Mouse (Mus musculus): ENCODE data around the gene Wfdc1. TPM values are rescaled to one million over a fixed set of nuclear protein-coding genes. Genes with fewer than 3 reads are reported as not detected.

Gene Wfdc1
- total and polyA plus RNA-seq, 2 experiments from 2014 or later, result 12.0 to 20.6 TPM

- no peaks in the 10 kb centered on the region for H3K27me3 ChIP-seq (ENCODE audit: insufficient read depth, low read length)
- 0 out of 2 replicates have a peak, but pooled peaks cover 4% of the 10 kb centered on the region for H3K4me1 ChIP-seq (ENCODE audit: insufficient read depth, low read length)
- peak; percentile 27 for DNase-seq (ENCODE audit: low spot score)
- TF ChIP-seq CTCF (IDR thresholded peaks at IDR 0.05; ENCODE audit: low read depth), result no peak
- 27% methylated on average over 3 of the region's 3 CpGs for WGBS
- H3K27ac ChIP-seq, result no peak overlapping the region
- H3K36me3 ChIP-seq (ENCODE audit: insufficient read depth, low read length), result no peaks in the 10 kb centered on the region
- no peaks in the 10 kb centered on the region for H3K9me3 ChIP-seq (ENCODE audit: low read length)
- H3K4me2 ChIP-seq (ENCODE audit: low read depth, low read length), result no peak overlapping the region
- ATAC-seq, result no peak
- H3K9ac ChIP-seq (replicated peaks; ENCODE audit: low read length), result no peak overlapping the region
- H3K4me3 ChIP-seq (ENCODE audit: low read length), result no peak overlapping the region
Observed at GRCm38 (mm10) chr8:119630841-119631240, 35.3 kb upstream of the Wfdc1 start.

- DNase-seq (ENCODE audit: low spot score), result no peak
- ATAC-seq, result no peak
Observed at GRCm38 (mm10) chr8:119632246-119632645, 33.9 kb upstream of the Wfdc1 start.

GRCm38 (mm10) chr8:119632909-119633308 is 33.3 kb upstream of the Wfdc1 start:
- TF ChIP-seq CTCF (IDR thresholded peaks at IDR 0.05; ENCODE audit: low read depth), result no peak
- H3K9ac ChIP-seq (replicated peaks; ENCODE audit: low read length), result no peak overlapping the region
- H3K4me1 ChIP-seq (ENCODE audit: insufficient read depth, low read length), result 0 out of 2 replicates have a peak, but pooled peaks cover 4% of the 10 kb centered on the region

More at GRCm38 (mm10) chr8:119632246-119632645, 33.9 kb upstream of the Wfdc1 start:
- H3K27ac ChIP-seq, result no peak overlapping the region
- 0 out of 2 replicates have a peak, but pooled peaks cover 4% of the 10 kb centered on the region for H3K4me1 ChIP-seq (ENCODE audit: insufficient read depth, low read length)
- 91% methylated on average over 9 of the region's 9 CpGs for WGBS
- H3K9me3 ChIP-seq (ENCODE audit: low read length), result no peaks in the 10 kb centered on the region
- H3K4me2 ChIP-seq (ENCODE audit: low read depth, low read length), result no peak overlapping the region
- no peak for TF ChIP-seq CTCF (IDR thresholded peaks at IDR 0.05; ENCODE audit: low read depth)
- no peaks in the 10 kb centered on the region for H3K27me3 ChIP-seq (ENCODE audit: insufficient read depth, low read length)
- H3K4me3 ChIP-seq (ENCODE audit: low read length), result no peak overlapping the region
- no peak overlapping the region for H3K9ac ChIP-seq (replicated peaks; ENCODE audit: low read length)
- H3K36me3 ChIP-seq (ENCODE audit: insufficient read depth, low read length), result no peaks in the 10 kb centered on the region

GRCm38 (mm10) chr8:119634616-119635336 is 31.4 kb upstream of the Wfdc1 start:
- Histone ChIP-seq H3K27me3 (ENCODE audit: insufficient read depth, low read length) (no peaks in the 10 kb centered on the region), H3K27ac (no peak overlapping the region)

More at GRCm38 (mm10) chr8:119632909-119633308, 33.3 kb upstream of the Wfdc1 start:
- WGBS, result 52% methylated on average over 29 of the region's 29 CpGs
- Histone ChIP-seq H3K4me2 (ENCODE audit: low read depth, low read length) (no peak overlapping the region), H3K27ac (no peak overlapping the region), H3K9me3 (ENCODE audit: low read length) (no peaks in the 10 kb centered on the region), H3K27me3 (ENCODE audit: insufficient read depth, low read length) (no peaks in the 10 kb centered on the region), H3K4me3 (ENCODE audit: low read length) (no peak overlapping the region), H3K36me3 (ENCODE audit: insufficient read depth, low read length) (no peaks in the 10 kb centered on the region)
- ATAC-seq, result no peak
- no peak for DNase-seq (ENCODE audit: low spot score)

GRCm38 (mm10) chr8:119635378-119635777 is 30.8 kb upstream of the Wfdc1 start, which contains the start of gene Kcng4:
Gene Kcng4, minus strand, starts transcription at chr8:119635680.
- no peak for ATAC-seq

More at GRCm38 (mm10) chr8:119634616-119635336, 31.4 kb upstream of the Wfdc1 start:
- Histone ChIP-seq H3K36me3 (ENCODE audit: insufficient read depth, low read length) (no peaks in the 10 kb centered on the region), H3K9me3 (ENCODE audit: low read length) (no peaks in the 10 kb centered on the region), H3K4me1 (ENCODE audit: insufficient read depth, low read length) (0 out of 2 replicates have a peak, but pooled peaks cover 4% of the 10 kb centered on the region), H3K4me3 (ENCODE audit: low read length) (no peak overlapping the region), H3K9ac (replicated peaks; ENCODE audit: low read length) (no peak overlapping the region), H3K4me2 (ENCODE audit: low read depth, low read length) (no peak overlapping the region)
- DNase-seq (ENCODE audit: low spot score) (peak; percentile 40), ATAC-seq (no peak)
- TF ChIP-seq CTCF (IDR thresholded peaks at IDR 0.05; ENCODE audit: low read depth), result no peak
- 13% methylated on average over 14 of the region's 14 CpGs for WGBS

GRCm38 (mm10) chr8:119635958-119636357 is 30.2 kb upstream of the Wfdc1 start:
- Histone ChIP-seq H3K27me3 (ENCODE audit: insufficient read depth, low read length) (no peaks in the 10 kb centered on the region), H3K4me3 (ENCODE audit: low read length) (no peak overlapping the region), H3K9me3 (ENCODE audit: low read length) (no peaks in the 10 kb centered on the region), H3K9ac (replicated peaks; ENCODE audit: low read length) (no peak overlapping the region), H3K4me2 (ENCODE audit: low read depth, low read length) (no peak overlapping the region), H3K36me3 (ENCODE audit: insufficient read depth, low read length) (no peaks in the 10 kb centered on the region), H3K27ac (no peak overlapping the region), H3K4me1 (ENCODE audit: insufficient read depth, low read length) (0 out of 2 replicates have a peak, but pooled peaks cover 4% of the 10 kb centered on the region)
- DNase-seq (ENCODE audit: low spot score), result no peak
- no peak for TF ChIP-seq CTCF (IDR thresholded peaks at IDR 0.05; ENCODE audit: low read depth)
- 57% methylated on average over 2 of the region's 2 CpGs for WGBS
- no peak for ATAC-seq

More at GRCm38 (mm10) chr8:119635378-119635777, 30.8 kb upstream of the Wfdc1 start, which contains the start of gene Kcng4:
- Histone ChIP-seq H3K9ac (replicated peaks; ENCODE audit: low read length) (no peak within 1 kb of the TSS), H3K27me3 (ENCODE audit: insufficient read depth, low read length) (no peaks in the 10 kb centered on the region), H3K36me3 (ENCODE audit: insufficient read depth, low read length) (no peaks in the 10 kb centered on the region), H3K4me2 (ENCODE audit: low read depth, low read length) (no peak within 1 kb of the TSS), H3K27ac (0 out of 2 replicates have a peak within 1 kb of the TSS, but pooled peaks have one; percentile 11), H3K4me3 (ENCODE audit: low read length) (no peak within 1 kb of the TSS), H3K4me1 (ENCODE audit: insufficient read depth, low read length) (0 out of 2 replicates have a peak, but pooled peaks cover 4% of the 10 kb centered on the region), H3K9me3 (ENCODE audit: low read length) (no peaks in the 10 kb centered on the region)
- WGBS, result 35% methylated on average over 6 of the region's 6 CpGs
- no peak for DNase-seq (ENCODE audit: low spot score)
- no peak for TF ChIP-seq CTCF (IDR thresholded peaks at IDR 0.05; ENCODE audit: low read depth)

Measured in hindbrain, postnatal 0 days (tissue).